Mouse (Mus musculus) ES-Bruce4 (cell line): ENCODE data around the gene Rbfox3. TPM values are rescaled to one million over a fixed set of nuclear protein-coding genes. Genes with fewer than 3 reads are reported as not detected.
A peak's percentile ranks its signal among the peaks of the same experiment; 100 is the strongest.

Experiments
- H3K27ac ChIP-seq: 2 replicates; pipeline ENCODE4 v1.5.1; 2012; ENCODE audit warnings: low read length, inconsistent platforms; ENCODE audit not compliant: insufficient read depth
- H3K27me3 ChIP-seq: 2 replicates; pipeline ENCODE4 v1.6.1; 2012; ENCODE audit warnings: mild to moderate bottlenecking, low read length, inconsistent platforms; ENCODE audit not compliant: control insufficient read depth, poor library complexity, insufficient read depth, severe bottlenecking
- H3K36me3 ChIP-seq: 2 replicates; pipeline ENCODE4 v1.6.1; 2012; ENCODE audit warnings: inconsistent platforms, mild to moderate bottlenecking, low read length, moderate library complexity; ENCODE audit not compliant: control insufficient read depth, poor library complexity, insufficient read depth, severe bottlenecking
- H3K4me1 ChIP-seq: one replicate; pipeline ENCODE4 v1.8.1; 2011; ENCODE audit warnings: low read length; ENCODE audit not compliant: control insufficient read depth, insufficient read depth
- H3K4me3 ChIP-seq: 2 replicates; pipeline ENCODE4 v1.5.1; 2011; ENCODE audit warnings: low read depth, mild to moderate bottlenecking, low read length
- H3K9ac ChIP-seq: 2 replicates; pipeline ENCODE4 v1.6.1; 2012; ENCODE audit warnings: low read depth, mild to moderate bottlenecking, inconsistent platforms; ENCODE audit not compliant: poor library complexity, severe bottlenecking
- H3K9me3 ChIP-seq: replicated peaks from 2 replicates; pipeline ENCODE4 v1.6.1; 2012; ENCODE audit warnings: mild to moderate bottlenecking, low read length, inconsistent platforms; ENCODE audit not compliant: control insufficient read depth, poor library complexity, insufficient read depth, severe bottlenecking
- CTCF ChIP-seq: IDR thresholded peaks from one replicate; pipeline ENCODE4 v1.8.1; 2011; ENCODE audit warnings: low read depth, low read length
- EP300 ChIP-seq: IDR thresholded peaks from 2 replicates; pipeline ENCODE4 v1.6.1; 2011; ENCODE audit warnings: low read depth, low read length; ENCODE audit not compliant: insufficient read depth
- POLR2A ChIP-seq: IDR thresholded peaks from one replicate; pipeline ENCODE4 v1.8.1; 2011; ENCODE audit warnings: low read length; ENCODE audit not compliant: insufficient read depth
- polyA plus RNA-seq: library from polyadenylated mRNA; stranded (reverse); fragments of >200 nt; gene quantifications from 2 replicates; pipeline ENCODE4 v1.2.4, GENCODE M21; 2011; ENCODE audit warnings: low read depth; ENCODE audit not compliant: missing spikeins, insufficient read depth, insufficient read length

Gene Rbfox3
- polyA plus RNA-seq, 1 experiment, result 0.85 TPM

DNA sequence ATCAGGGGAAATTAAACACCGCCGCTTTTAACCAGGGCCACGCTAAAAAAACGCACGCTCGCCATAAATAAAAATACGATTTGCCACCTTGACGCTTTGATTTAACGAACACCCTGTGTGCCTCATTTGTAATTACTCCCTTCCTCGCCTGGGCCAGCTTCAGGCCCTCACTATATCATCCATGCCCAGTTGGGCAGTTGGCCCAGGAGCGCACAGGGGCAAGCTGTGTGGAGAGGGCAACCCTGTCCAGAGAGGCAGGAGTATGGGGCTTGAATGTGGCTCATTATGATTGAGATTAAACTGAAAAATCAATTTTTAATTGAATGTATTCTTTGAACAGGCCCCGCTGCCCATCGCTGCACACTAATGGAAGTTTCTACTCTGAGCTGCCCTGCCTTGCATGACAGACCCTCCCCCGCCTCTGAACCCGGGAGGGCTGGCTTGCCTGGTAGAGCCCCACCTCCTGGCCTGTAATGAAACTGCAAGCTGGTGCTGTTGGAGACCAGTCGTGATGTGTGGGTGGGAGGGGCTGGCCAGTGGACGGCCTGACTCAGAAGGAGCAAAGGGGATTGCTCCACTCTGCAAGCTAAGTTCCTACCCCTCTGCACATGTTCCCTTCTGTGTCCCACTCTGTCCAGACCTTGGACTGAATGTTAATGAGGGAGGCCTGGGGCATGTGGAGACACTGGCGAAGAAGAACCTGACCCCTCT, 376.9 kb downstream of the Rbfox3 start:
- no peaks in the 10 kb centered on the region for H3K4me1 ChIP-seq
- H3K36me3 ChIP-seq, result no peaks in the 10 kb centered on the region
- no peak overlapping the region for H3K27ac ChIP-seq
- H3K4me3 ChIP-seq, result no peak overlapping the region
- no peak overlapping the region for H3K9ac ChIP-seq
- H3K9me3 ChIP-seq, result no peaks in the 10 kb centered on the region
- peak; percentile 86 for TF ChIP-seq CTCF
- TF ChIP-seq EP300, result no peak
- H3K27me3 ChIP-seq, result no peaks in the 10 kb centered on the region

- H3K4me3 ChIP-seq, result no peak overlapping the region
- H3K9me3 ChIP-seq, result no peaks in the 10 kb centered on the region
- no peaks in the 10 kb centered on the region for H3K36me3 ChIP-seq
- no peaks in the 10 kb centered on the region for H3K4me1 ChIP-seq
- no peak overlapping the region for H3K9ac ChIP-seq
- no peaks in the 10 kb centered on the region for H3K27me3 ChIP-seq
- TF ChIP-seq POLR2A, result no peak
- no peak for TF ChIP-seq CTCF
- TF ChIP-seq EP300, result no peak
- H3K27ac ChIP-seq, result no peak overlapping the region
Measured at GRCm38 (mm10) chr11:118530313-118530712, 381.1 kb downstream of the Rbfox3 start.

DNA sequence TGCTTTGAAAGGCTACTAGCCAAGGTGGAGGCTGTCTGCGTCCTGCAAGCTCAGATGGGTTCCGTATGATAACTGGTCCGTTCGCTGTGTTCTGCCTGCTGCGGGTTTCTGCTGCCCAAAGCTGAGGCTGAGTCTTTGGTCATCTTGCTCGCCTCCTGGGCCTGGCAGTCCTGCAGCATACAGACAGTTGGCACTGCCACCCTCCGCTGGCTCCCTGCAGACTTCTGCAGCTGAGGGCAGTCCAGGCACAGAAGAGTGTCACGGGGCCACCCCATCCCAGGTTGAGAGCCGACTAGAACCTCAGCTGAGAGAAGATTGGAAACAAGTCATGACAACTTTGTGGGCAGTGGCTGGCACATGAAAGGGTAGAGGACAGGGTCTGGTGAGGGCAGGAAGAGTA, 382.6 kb downstream of the Rbfox3 start:
- Histone ChIP-seq H3K9ac (no peak overlapping the region), H3K4me3 (no peak overlapping the region), H3K27ac (no peak overlapping the region), H3K36me3 (no peaks in the 10 kb centered on the region), H3K27me3 (no peaks in the 10 kb centered on the region), H3K4me1 (no peaks in the 10 kb centered on the region), H3K9me3 (no peaks in the 10 kb centered on the region)
- no peak for TF ChIP-seq CTCF
- TF ChIP-seq POLR2A, result no peak
- no peak for TF ChIP-seq EP300

DNA sequence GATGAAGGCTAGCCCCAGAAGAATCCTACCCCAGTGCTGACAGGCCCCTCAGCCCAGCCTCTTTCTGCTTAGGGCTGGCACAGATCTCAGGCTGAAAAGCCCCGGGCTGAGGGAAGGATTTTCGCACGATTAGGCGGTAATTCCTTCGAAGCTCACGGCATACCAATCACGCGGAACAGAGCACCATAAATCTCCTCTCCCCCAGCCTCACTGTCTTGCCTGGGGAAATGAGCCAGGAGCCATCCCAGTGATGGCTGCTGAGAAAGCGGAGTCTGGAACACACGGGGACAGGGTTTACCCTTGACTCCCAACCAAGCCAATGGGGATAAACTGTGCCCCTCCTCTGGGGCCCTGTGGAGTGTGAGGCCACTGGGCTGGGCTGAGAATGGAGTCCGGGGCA, 386.3 kb downstream of the Rbfox3 start:
- H3K4me3 ChIP-seq, result no peak overlapping the region
- no peaks in the 10 kb centered on the region for H3K9me3 ChIP-seq
- no peaks in the 10 kb centered on the region for H3K4me1 ChIP-seq
- H3K27ac ChIP-seq, result no peak overlapping the region
- TF ChIP-seq EP300, result no peak
- no peak for TF ChIP-seq POLR2A
- TF ChIP-seq CTCF, result no peak
- H3K9ac ChIP-seq, result no peak overlapping the region
- H3K27me3 ChIP-seq, result no peaks in the 10 kb centered on the region
- H3K36me3 ChIP-seq, result no peaks in the 10 kb centered on the region

DNA sequence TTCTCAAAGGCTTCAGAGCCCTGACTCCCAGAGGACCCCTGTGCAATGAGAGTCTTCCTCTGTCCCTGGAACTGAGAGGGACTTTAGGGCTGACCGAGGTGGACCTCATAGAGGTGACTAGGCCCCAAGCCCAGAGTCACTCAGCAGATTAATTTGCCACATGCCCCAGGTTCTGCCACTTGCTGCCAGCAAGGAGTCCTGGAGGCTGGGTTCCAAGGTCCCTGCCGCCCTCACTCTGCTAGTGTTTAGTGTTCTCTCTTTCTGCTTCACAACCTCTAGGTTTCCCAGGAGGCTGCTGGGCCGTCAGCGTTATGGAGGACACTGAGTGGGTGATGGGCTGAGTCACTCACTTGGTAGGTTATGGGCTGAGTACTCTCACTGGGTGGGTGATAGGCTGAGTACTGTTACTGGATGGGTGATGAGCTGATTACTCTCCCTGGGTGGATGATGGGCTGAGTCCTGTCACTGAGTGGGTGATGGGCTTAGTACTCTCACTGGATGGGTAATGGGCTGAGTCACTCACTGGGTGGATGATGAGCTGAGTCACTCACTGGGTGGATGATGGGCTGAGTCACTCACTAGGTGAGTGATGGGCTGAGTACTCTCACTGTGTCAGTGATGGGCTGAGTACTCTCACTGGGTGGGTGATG, 387.8 kb downstream of the Rbfox3 start:
- Histone ChIP-seq H3K27ac (no peak overlapping the region), H3K9ac (no peak overlapping the region), H3K27me3 (no peaks in the 10 kb centered on the region), H3K4me3 (no peak overlapping the region), H3K36me3 (no peaks in the 10 kb centered on the region), H3K4me1 (no peaks in the 10 kb centered on the region), H3K9me3 (no peaks in the 10 kb centered on the region)
- TF ChIP-seq EP300 (no peak), POLR2A (no peak), CTCF (no peak)

- Histone ChIP-seq H3K36me3 (no peaks in the 10 kb centered on the region), H3K27ac (no peak overlapping the region), H3K9me3 (no peaks in the 10 kb centered on the region), H3K4me3 (no peak overlapping the region), H3K4me1 (no peaks in the 10 kb centered on the region), H3K27me3 (no peaks in the 10 kb centered on the region), H3K9ac (no peak overlapping the region)
- no peak for TF ChIP-seq POLR2A
- no peak for TF ChIP-seq CTCF
- TF ChIP-seq EP300, result no peak
Measured at GRCm38 (mm10) chr11:118520932-118521331, 390.5 kb downstream of the Rbfox3 start.
